Mouse (Mus musculus) embryonic facial prominence, embryonic 14.5 days (tissue): Measurements from ENCODE around the gene Lsp1. TPM values are rescaled to one million over a fixed set of nuclear protein-coding genes. Genes with fewer than 3 reads are reported as not detected.

ENCODE experiments used
- ATAC-seq: fragments of 200-750 bp; cut with Nextera tagmentation; 2 replicates; pipeline ENCODE4 v1.8.0; 2017; ENCODE audit warnings: low read depth, moderate number of reproducible peaks, moderate TSS enrichment
- DNase-seq: peaks from one replicate; pipeline ENCODE4 v3.0.0-alpha.2; 2015; ENCODE audit warnings: low spot score
- H3K27ac ChIP-seq: fragments of 300-500 bp; sonication (generic); replicated peaks from 2 replicates; pipeline ENCODE4 v1.5.1; 2014; ENCODE audit warnings: low read depth, mild to moderate bottlenecking, low read length, moderate library complexity
- H3K27me3 ChIP-seq: fragments of 300-500 bp; sonication (generic); replicated peaks from 2 replicates; pipeline ENCODE4 v1.6.1; 2014; ENCODE audit warnings: low read length; ENCODE audit not compliant: control insufficient read depth, insufficient read depth
- H3K36me3 ChIP-seq: fragments of 300-500 bp; sonication (generic); 2 replicates; pipeline ENCODE4 v1.6.1; 2014; ENCODE audit warnings: low read length, mixed read lengths; ENCODE audit not compliant: control insufficient read depth, insufficient read depth
- H3K4me1 ChIP-seq: fragments of 300-500 bp; sonication (generic); 2 replicates; pipeline ENCODE4 v1.6.1; 2014; ENCODE audit warnings: antibody characterized with exemption, low read length; ENCODE audit not compliant: control insufficient read depth, insufficient read depth
- H3K4me2 ChIP-seq: fragments of 300-500 bp; sonication (generic); 2 replicates; pipeline ENCODE4 v1.6.1; 2014; ENCODE audit warnings: low read depth, mild to moderate bottlenecking, low read length, moderate library complexity, mixed read lengths
- H3K4me3 ChIP-seq: fragments of 300-500 bp; sonication (generic); 2 replicates; pipeline ENCODE4 v1.5.1; 2014; ENCODE audit warnings: low read depth, mild to moderate bottlenecking, low read length
- H3K9ac ChIP-seq: fragments of 300-500 bp; sonication (generic); 2 replicates; pipeline ENCODE4 v1.6.1; 2014; ENCODE audit warnings: low read depth, mild to moderate bottlenecking, low read length, moderate library complexity, mixed read lengths
- H3K9me3 ChIP-seq: fragments of 300-500 bp; sonication (generic); 2 replicates; pipeline ENCODE4 v1.6.1; 2016; ENCODE audit warnings: low read length; ENCODE audit not compliant: control insufficient read depth
- WGBS: fragments of 180-500 bp; shearing (Covaris S2); extraction: QIAGEN DNeasy Blood & Tissue Kit; methylation state at CpG from one replicate; pipeline ENCODE4 v1.1.7; 2014; 5-methylcytosine and 5-hydroxymethylcytosine counted together
- polyA plus RNA-seq: library from polyadenylated mRNA; unstranded; fragments of >200 nt; fragmentation: Nextera tagmentation; extraction: Ambion mirVana; gene quantifications from 2 replicates; pipeline ENCODE4 v1.2.1, GENCODE M21; 2014

Lsp1 gene
- polyA plus RNA-seq, 1 experiment from 2014 or later = 42.6 TPM

- H3K9me3 ChIP-seq = no peaks in the 10 kb centered on the region
- H3K4me3 ChIP-seq = no peak overlapping the region
- no peak overlapping the region for H3K9ac ChIP-seq
- H3K27ac ChIP-seq = no peak overlapping the region
- H3K4me1 ChIP-seq = no peaks in the 10 kb centered on the region
- H3K4me2 ChIP-seq = no peak overlapping the region
- no peaks in the 10 kb centered on the region for H3K27me3 ChIP-seq
- WGBS = 74% methylated on average over 6 of the region's 6 CpGs
- H3K36me3 ChIP-seq = no peaks in the 10 kb centered on the region
- ATAC-seq (no peak), DNase-seq (no peak)
Observed at GRCm38 (mm10) chr7:142449038-142449617, 11.5 kb upstream of the Lsp1 start.

GRCm38 (mm10) chr7:142454706-142455105 lies 5.9 kb upstream of the Lsp1 start:
- peak overlapping the region; percentile 90 for H3K27ac ChIP-seq
- H3K4me1 ChIP-seq = peaks cover 36% of the 10 kb centered on the region
- H3K36me3 ChIP-seq = no peaks in the 10 kb centered on the region
- WGBS = 9% methylated on average over 1 of the region's 1 CpGs
- no peak overlapping the region for H3K9ac ChIP-seq
- H3K4me3 ChIP-seq = no peak overlapping the region
- H3K27me3 ChIP-seq = no peaks in the 10 kb centered on the region
- no peaks in the 10 kb centered on the region for H3K9me3 ChIP-seq
- DNase-seq (peak; percentile 37), ATAC-seq (no peak)
- H3K4me2 ChIP-seq = no peak overlapping the region

- Histone ChIP-seq H3K36me3 (no peaks in the 10 kb centered on the region), H3K4me3 (no peak overlapping the region), H3K9me3 (no peaks in the 10 kb centered on the region), H3K4me2 (no peak overlapping the region), H3K27me3 (no peaks in the 10 kb centered on the region), H3K9ac (0 out of 2 replicates have a peak overlapping the region, but pooled peaks have one; percentile 12), H3K27ac (peak overlapping the region; percentile 90), H3K4me1 (peaks cover 36% of the 10 kb centered on the region)
- DNase-seq (no peak), ATAC-seq (no peak)
- 47% methylated on average over 2 of the region's 2 CpGs for WGBS
Observed at GRCm38 (mm10) chr7:142455251-142455650, 5.4 kb upstream of the Lsp1 start.

- Histone ChIP-seq H3K4me2 (no peak overlapping the region), H3K4me3 (no peak overlapping the region), H3K27me3 (no peaks in the 10 kb centered on the region), H3K9ac (no peak overlapping the region), H3K4me1 (peaks cover 36% of the 10 kb centered on the region), H3K9me3 (no peaks in the 10 kb centered on the region), H3K36me3 (no peaks in the 10 kb centered on the region), H3K27ac (peak overlapping the region; percentile 98)
- no peak for DNase-seq
- ATAC-seq = no peak
- 58% methylated on average over 3 of the region's 3 CpGs for WGBS
Observed at GRCm38 (mm10) chr7:142456806-142457205, 3.8 kb upstream of the Lsp1 start.

GRCm38 (mm10) chr7:142457227-142457811 lies 3.3 kb upstream of the Lsp1 start:
- WGBS = 6% methylated on average over 3 of the region's 3 CpGs
- ATAC-seq (0 out of 2 replicates have a peak, but pooled peaks have one; percentile 27), DNase-seq (peak; percentile 70)
- Histone ChIP-seq H3K4me1 (peaks cover 36% of the 10 kb centered on the region), H3K36me3 (no peaks in the 10 kb centered on the region), H3K4me3 (no peak overlapping the region), H3K27ac (peak overlapping the region; percentile 98), H3K9me3 (no peaks in the 10 kb centered on the region), H3K4me2 (no peak overlapping the region), H3K27me3 (no peaks in the 10 kb centered on the region), H3K9ac (peak overlapping the region; percentile 60)

GRCm38 (mm10) chr7:142458026-142458425 lies 2.6 kb upstream of the Lsp1 start:
- 2% methylated on average over 2 of the region's 2 CpGs for WGBS
- H3K27me3 ChIP-seq = no peaks in the 10 kb centered on the region
- peak; percentile 85 for ATAC-seq
- peak; percentile 96 for DNase-seq
- no peak overlapping the region for H3K9ac ChIP-seq
- H3K4me1 ChIP-seq = peaks cover 36% of the 10 kb centered on the region
- no peak overlapping the region for H3K4me3 ChIP-seq
- H3K27ac ChIP-seq = peak overlapping the region; percentile 98
- H3K4me2 ChIP-seq = no peak overlapping the region
- no peaks in the 10 kb centered on the region for H3K9me3 ChIP-seq
- no peaks in the 10 kb centered on the region for H3K36me3 ChIP-seq

- Histone ChIP-seq H3K27ac (peak overlapping the region; percentile 98), H3K9me3 (no peaks in the 10 kb centered on the region), H3K9ac (no peak overlapping the region; the same call in 1 of the 2 replicates), H3K36me3 (no peaks in the 10 kb centered on the region), H3K4me3 (no peak overlapping the region), H3K4me1 (peaks cover 36% of the 10 kb centered on the region), H3K4me2 (no peak overlapping the region), H3K27me3 (no peaks in the 10 kb centered on the region)
- ATAC-seq (no peak), DNase-seq (no peak)
- 60% methylated on average over 5 of the region's 5 CpGs for WGBS
Observed at GRCm38 (mm10) chr7:142458676-142459298, 1.8 kb upstream of the Lsp1 start.

GRCm38 (mm10) chr7:142459299-142459691 lies 1.3 kb upstream of the Lsp1 start:
- peak overlapping the region; percentile 98 for H3K27ac ChIP-seq
- WGBS = 74% methylated on average over 2 of the region's 2 CpGs
- no peak overlapping the region for H3K4me2 ChIP-seq
- H3K27me3 ChIP-seq = no peaks in the 10 kb centered on the region
- no peaks in the 10 kb centered on the region for H3K36me3 ChIP-seq
- no peak overlapping the region for H3K9ac ChIP-seq
- no peak for ATAC-seq
- peaks cover 36% of the 10 kb centered on the region for H3K4me1 ChIP-seq
- no peaks in the 10 kb centered on the region for H3K9me3 ChIP-seq
- DNase-seq = no peak
- no peak overlapping the region for H3K4me3 ChIP-seq
